Mouse (Mus musculus) CH12.LX (cell line): ENCODE measurements at regions not wholly inside any gene's neighbourhood (a gene's known extent, or its start where the extent isn't known, plus 50 kb on each side); places are given as distances from the start of the nearest gene placed in this dataset.

Experiments used
- E2F4 ChIP-seq: IDR thresholded peaks from 2 replicates; pipeline ENCODE4 v1.6.1; 2011; ENCODE audit warnings: low read depth, low read length, improper control_type of control experiment; ENCODE audit not compliant: insufficient replicate concordance
- USF1 ChIP-seq: IDR thresholded peaks from 2 replicates; pipeline ENCODE4 v1.6.1; 2014; ENCODE audit warnings: low read depth, mild to moderate bottlenecking, inconsistent platforms, low read length, improper control_type of control experiment

- TF ChIP-seq E2F4: no peak
- TF ChIP-seq USF1: no peak
Observed at GRCm38 (mm10) chr6:103318677-103319359, 191.6 kb upstream of the Chl1 start.
